ENCODE assay signal across 21 mouse cellular contexts in genomic region chr1:80324370-80324769, GRCm38 (mm10). TPM values are rescaled to one million over a fixed set of nuclear protein-coding genes. Genes with fewer than 3 reads are reported as not detected.
DNase-seq lines count a peak whose midpoint lies in the region; ATAC-seq and TF ChIP-seq lines count a peak whose summit lies in the region.
"Had no signal": no experiment of that assay in that cellular context is flagged by ENCODE, and none has a peak within 500 bp of the region (broad histone marks: within the 10 kb centered on the region; RNA-seq: fewer than 3 reads in every experiment).

No protein-coding gene starts in this region.

- peaks cover 4% of the 10 kb centered on the region; the same call in 1 of the 2 replicates for H3K4me1 ChIP-seq in kidney, adult 2 months (ENCODE audit: control insufficient read depth, insufficient read depth, low read length)
- 0 out of 2 replicates have a peak, but pooled peaks cover 5% of the 10 kb centered on the region for H3K4me1 ChIP-seq in kidney, embryonic 16.5 days (ENCODE audit: insufficient read depth, low read length)
- H3K4me1 ChIP-seq in forebrain, embryonic 16.5 days (replicated peaks; ENCODE audit: control insufficient read depth, insufficient read depth, low read length), result no peaks in the 10 kb centered on the region
- H3K4me1 ChIP-seq in midbrain, embryonic 13.5 days (replicated peaks), result 0 out of 2 replicates have a peak, but pooled peaks cover 6% of the 10 kb centered on the region
- H3K4me1 ChIP-seq: forebrain, embryonic 12.5 days had no signal

- no peak for TF ChIP-seq POLR2A in kidney, adult 2 months (IDR thresholded peaks at IDR 0.05; ENCODE audit: low read depth, low read length)

- no peaks in the 10 kb centered on the region for H3K27me3 ChIP-seq in kidney, adult 2 months (replicated peaks; ENCODE audit: control insufficient read depth, insufficient read depth, low read length)
- H3K27me3 ChIP-seq in kidney, embryonic 16.5 days (ENCODE audit: insufficient read depth, low read length), result no peaks in the 10 kb centered on the region
- H3K27me3 ChIP-seq in forebrain, embryonic 16.5 days (replicated peaks; ENCODE audit: control insufficient read depth, insufficient read depth, low read length), result no peaks in the 10 kb centered on the region
- H3K27me3 ChIP-seq in midbrain, embryonic 13.5 days, result no peaks in the 10 kb centered on the region
- H3K27me3 ChIP-seq: CH12.LX; forebrain, embryonic 12.5 days; heart, embryonic 12.5 days; limb, embryonic 13.5 days had no signal

- DNase-seq in kidney, adult 2 months, result peak; percentile 20
- peak; percentile 74 for DNase-seq in 416B (ENCODE audit: low read depth)
- peak; percentile 33 for DNase-seq in CD4-positive helper T cell, adult 2 months (ENCODE audit: low read depth, low spot score)
- DNase-seq in urinary bladder, postnatal 36 days (ENCODE audit: low spot score in 2 of 2), result no peak
- DNase-seq: adrenal gland, adult 8-10 months; cerebellum, adult 9-10 months; gastrocnemius, postnatal 36 days; kidney, adult 18-20 months; right cerebral cortex, postnatal 4 days; thymus, adult 2 months had no signal

- H3K9me3 ChIP-seq in kidney, embryonic 16.5 days (ENCODE audit: low read length), result no peaks in the 10 kb centered on the region
- H3K9me3 ChIP-seq in forebrain, embryonic 16.5 days (ENCODE audit: control insufficient read depth, low read length), result no peaks in the 10 kb centered on the region
- H3K9me3 ChIP-seq in midbrain, embryonic 13.5 days, result no peaks in the 10 kb centered on the region
- H3K9me3 ChIP-seq: forebrain, embryonic 12.5 days; heart, embryonic 12.5 days; limb, embryonic 13.5 days had no signal

- no peak overlapping the region for H3K9ac ChIP-seq in kidney, embryonic 16.5 days (replicated peaks; ENCODE audit: low read length)
- no peak overlapping the region for H3K9ac ChIP-seq in forebrain, embryonic 16.5 days (replicated peaks; ENCODE audit: low read depth, low read length)
- H3K9ac ChIP-seq in midbrain, embryonic 13.5 days (replicated peaks), result no peak overlapping the region
- H3K9ac ChIP-seq: forebrain, embryonic 12.5 days; heart, embryonic 12.5 days; limb, embryonic 13.5 days; liver, embryonic 14.5 days had no signal

- H3K4me3 ChIP-seq in kidney, adult 2 months (ENCODE audit: insufficient read depth, low read depth, low read length), result no peak overlapping the region
- H3K4me3 ChIP-seq in kidney, embryonic 16.5 days (ENCODE audit: low read length), result no peak overlapping the region
- no peak overlapping the region for H3K4me3 ChIP-seq in forebrain, embryonic 16.5 days (replicated peaks; ENCODE audit: low read length)
- H3K4me3 ChIP-seq in midbrain, embryonic 13.5 days (replicated peaks), result no peak overlapping the region
- H3K4me3 ChIP-seq: forebrain, embryonic 12.5 days; heart, embryonic 12.5 days; limb, embryonic 13.5 days had no signal

- no peak overlapping the region for H3K4me2 ChIP-seq in kidney, embryonic 16.5 days (replicated peaks; ENCODE audit: low read depth, low read length)
- H3K4me2 ChIP-seq in forebrain, embryonic 16.5 days (ENCODE audit: low read length), result no peak overlapping the region
- no peak overlapping the region for H3K4me2 ChIP-seq in midbrain, embryonic 13.5 days (replicated peaks)
- H3K4me2 ChIP-seq: forebrain, embryonic 12.5 days; heart, embryonic 12.5 days; limb, embryonic 13.5 days had no signal

- TF ChIP-seq CTCF in kidney, adult 2 months (conservative IDR thresholded peaks at IDR 0.05; ENCODE audit: insufficient read depth, insufficient read length, low read depth, low read length), result no peak

- ATAC-seq in kidney, embryonic 16.5 days (ENCODE audit: low FRiP score, low TSS enrichment), result no peak
- peak; percentile 66 for ATAC-seq in common myeloid progenitor, adult 5-6 weeks (replicated peaks; ENCODE audit: low read depth, poor library complexity, severe bottlenecking)
- ATAC-seq in forebrain, embryonic 16.5 days, result no peak
- ATAC-seq in midbrain, embryonic 13.5 days, result no peak
- ATAC-seq: hindbrain, embryonic 16.5 days; lung, postnatal 0 days had no signal

- no peaks in the 10 kb centered on the region for H3K36me3 ChIP-seq in kidney, adult 2 months (ENCODE audit: control insufficient read depth, insufficient read depth, low read length)
- H3K36me3 ChIP-seq in kidney, embryonic 16.5 days (ENCODE audit: insufficient read depth, low read length), result 0 out of 2 replicates have a peak, but pooled peaks cover 6% of the 10 kb centered on the region
- H3K36me3 ChIP-seq in forebrain, embryonic 16.5 days (ENCODE audit: control insufficient read depth, insufficient read depth), result no peaks in the 10 kb centered on the region
- peaks cover 4% of the 10 kb centered on the region; the same call in 1 of the 2 replicates for H3K36me3 ChIP-seq in midbrain, embryonic 13.5 days

- no peak overlapping the region for H3K27ac ChIP-seq in kidney, adult 2 months (ENCODE audit: insufficient read depth, low read depth, low read length)
- H3K27ac ChIP-seq in kidney, embryonic 16.5 days (ENCODE audit: low read length), result no peak overlapping the region
- no peak overlapping the region for H3K27ac ChIP-seq in forebrain, embryonic 16.5 days (ENCODE audit: low read length)
- H3K27ac ChIP-seq in midbrain, embryonic 13.5 days, result no peak overlapping the region
- H3K27ac ChIP-seq: forebrain, embryonic 12.5 days; limb, embryonic 13.5 days; liver, embryonic 14.5 days had no signal

RNA-seq across cellular contexts. Expression of gene Cul3, which starts 15.9 kb away (rescaled TPM):
- polyA plus RNA-seq in kidney, adult 2 months (2012; rRNA removed), result 15.8 and 23.9 TPM in 2 replicates
- 26.4 and 28.2 TPM in 2 replicates for polyA plus RNA-seq in kidney, embryonic 16.5 days (2015; fragmentation: Nextera tagmentation; extraction: Ambion mirVana)
- 239 and 469 TPM in 2 replicates for total RNA-seq in common myeloid progenitor, adult 5-6 weeks (2017)
- polyA plus RNA-seq in forebrain, embryonic 16.5 days (2015; fragmentation: Nextera tagmentation; extraction: Ambion mirVana), result 26.9 and 28.5 TPM in 2 replicates
- 33.5 and 36.6 TPM in 2 replicates for polyA plus RNA-seq in midbrain, embryonic 13.5 days (2015; fragmentation: Nextera tagmentation; extraction: Ambion mirVana)

Comparison
In these comparisons a context has a peak if more than half of its experiments do, and no peak if none do; other contexts are left out.
1. DNase-seq: peak in kidney, adult 2 months (single experiment), 416B (single experiment) and CD4-positive helper T cell, adult 2 months (single experiment); none in urinary bladder, postnatal 36 days (0 of 2).